Mouse (Mus musculus) forebrain, embryonic 13.5 days (tissue): Measurements from ENCODE around the gene Fam122a. TPM values are rescaled to one million over a fixed set of nuclear protein-coding genes. Genes with fewer than 3 reads are reported as not detected.
A peak's percentile ranks its signal among the peaks of the same experiment; 100 is the strongest.

Experiments
- ATAC-seq: fragments of 200-750 bp; cut with Nextera tagmentation; 2 replicates; pipeline ENCODE4 v1.8.0; 2017
- H3K27ac ChIP-seq: fragments of 300-500 bp; sonication (generic); 2 replicates; pipeline ENCODE4 v1.5.1; 2015; ENCODE audit warnings: inconsistent platforms, mild to moderate bottlenecking, moderate library complexity
- H3K27me3 ChIP-seq: fragments of 300-500 bp; sonication (generic); 2 replicates; pipeline ENCODE4 v1.6.1; 2015; ENCODE audit warnings: mild to moderate bottlenecking, inconsistent platforms
- H3K36me3 ChIP-seq: fragments of 300-500 bp; sonication (generic); 2 replicates; pipeline ENCODE4 v1.6.1; 2015; ENCODE audit warnings: mild to moderate bottlenecking, inconsistent platforms; ENCODE audit not compliant: poor library complexity, severe bottlenecking
- H3K4me1 ChIP-seq: fragments of 300-500 bp; sonication (generic); 2 replicates; pipeline ENCODE4 v1.6.1; 2015; ENCODE audit warnings: inconsistent platforms
- H3K4me2 ChIP-seq: fragments of 300-500 bp; sonication (generic); 2 replicates; pipeline ENCODE4 v1.6.1; 2015; ENCODE audit warnings: inconsistent platforms, mild to moderate bottlenecking, moderate library complexity
- H3K4me3 ChIP-seq: fragments of 300-500 bp; sonication (generic); 2 replicates; pipeline ENCODE4 v1.5.1; 2015; ENCODE audit warnings: mild to moderate bottlenecking, inconsistent platforms
- H3K9ac ChIP-seq: fragments of 300-500 bp; sonication (generic); 2 replicates; pipeline ENCODE4 v1.6.1; 2015; ENCODE audit warnings: mild to moderate bottlenecking, inconsistent platforms
- H3K9me3 ChIP-seq: fragments of 300-500 bp; sonication (generic); replicated peaks from 2 replicates; pipeline ENCODE4 v1.6.1; 2016; ENCODE audit warnings: inconsistent platforms
- WGBS: fragments of 180-500 bp; shearing (Covaris S2); methylation state at CpG from one replicate; pipeline ENCODE4 v1.1.7; 2015; 5-methylcytosine and 5-hydroxymethylcytosine counted together
- polyA plus RNA-seq: library from polyadenylated mRNA; unstranded; fragments of >200 nt; fragmentation: Nextera tagmentation; extraction: Ambion mirVana; gene quantifications from 2 replicates; pipeline ENCODE4 v1.2.1, GENCODE M21; 2015

The Fam122a gene
- polyA plus RNA-seq, 1 experiment from 2014 or later = 50.8 TPM

DNA sequence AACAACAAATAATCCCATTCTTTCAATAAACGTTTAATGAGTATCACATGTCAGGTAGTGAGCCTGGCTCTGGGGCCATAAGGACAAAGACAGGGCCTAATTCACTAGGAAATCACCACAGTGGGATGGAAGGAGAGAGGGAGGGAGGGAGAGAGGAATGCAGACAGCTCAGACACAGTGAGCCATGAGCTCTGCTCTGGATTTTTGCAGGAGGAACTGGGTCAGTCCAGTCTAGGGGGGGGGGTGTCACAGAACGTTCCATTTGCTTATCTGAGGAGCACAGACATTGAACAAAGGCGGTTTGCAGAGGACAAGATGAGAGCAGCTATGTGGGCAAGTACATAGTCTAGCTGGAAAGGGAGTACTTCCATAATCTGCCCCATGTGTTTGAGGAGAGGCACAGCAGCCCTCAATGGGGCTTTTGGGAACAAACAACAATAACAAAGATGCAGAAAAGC is 24.7 kb downstream of the Fam122a start:
- 13% methylated on average over 3 of the region's 3 CpGs for WGBS
- H3K27me3 ChIP-seq = no peaks in the 10 kb centered on the region
- no peaks in the 10 kb centered on the region for H3K36me3 ChIP-seq
- H3K27ac ChIP-seq = peak overlapping the region; percentile 73
- H3K4me1 ChIP-seq = peaks cover 27% of the 10 kb centered on the region
- ATAC-seq = peak; percentile 69
- no peak overlapping the region for H3K9ac ChIP-seq
- no peaks in the 10 kb centered on the region for H3K9me3 ChIP-seq
- no peak overlapping the region for H3K4me2 ChIP-seq
- H3K4me3 ChIP-seq = no peak overlapping the region

DNA sequence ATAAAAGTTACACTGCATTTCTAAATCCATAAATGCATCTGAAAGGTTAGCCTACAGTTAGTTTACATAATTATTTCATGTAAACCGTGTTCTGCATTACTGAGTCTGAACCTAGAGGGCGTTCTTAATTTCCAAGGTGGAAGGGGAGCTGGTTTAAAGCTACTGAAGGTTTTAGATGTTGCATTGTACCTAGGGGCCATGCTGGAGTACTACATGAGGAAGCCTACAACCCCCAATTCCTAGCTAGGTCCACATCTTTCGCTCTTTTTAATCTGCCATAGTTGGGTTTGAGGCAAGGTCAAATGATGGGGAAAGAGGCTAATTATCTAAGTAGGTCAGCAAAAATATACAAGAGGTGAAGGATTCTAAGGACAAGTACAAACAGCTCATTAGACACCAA is 25.5 kb downstream of the Fam122a start:
- Histone ChIP-seq H3K9me3 (no peaks in the 10 kb centered on the region), H3K36me3 (no peaks in the 10 kb centered on the region), H3K27me3 (no peaks in the 10 kb centered on the region), H3K9ac (no peak overlapping the region), H3K4me3 (no peak overlapping the region), H3K4me2 (no peak overlapping the region), H3K27ac (0 out of 2 replicates have a peak overlapping the region, but pooled peaks have one; percentile 55), H3K4me1 (peaks cover 27% of the 10 kb centered on the region)
- ATAC-seq = no peak
- WGBS = 81% methylated on average over 3 of the region's 3 CpGs

DNA sequence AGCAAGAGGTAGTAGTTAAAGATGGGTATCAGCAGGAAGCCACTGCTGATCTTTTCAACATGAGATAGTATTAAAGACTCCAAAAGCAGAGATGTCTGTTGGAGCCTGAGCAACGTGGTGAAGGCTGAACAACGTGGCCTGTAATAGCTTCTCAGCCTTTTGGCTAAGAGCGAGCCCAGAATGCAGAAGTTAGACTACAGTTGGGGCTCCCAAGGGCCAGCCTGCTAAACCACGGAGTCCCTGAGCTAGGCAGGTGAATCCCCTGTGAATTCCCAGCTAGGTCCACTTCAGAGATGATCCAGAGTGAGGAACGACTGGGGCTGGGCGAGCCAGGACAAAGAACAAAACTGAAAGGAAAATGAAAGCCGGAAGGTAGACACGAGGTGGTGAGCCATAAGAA is 26.4 kb downstream of the Fam122a start:
- Histone ChIP-seq H3K27me3 (no peaks in the 10 kb centered on the region), H3K27ac (no peak overlapping the region), H3K4me1 (peaks cover 24% of the 10 kb centered on the region), H3K9ac (no peak overlapping the region), H3K36me3 (no peaks in the 10 kb centered on the region), H3K4me3 (no peak overlapping the region), H3K9me3 (no peaks in the 10 kb centered on the region), H3K4me2 (no peak overlapping the region)
- 90% methylated on average over 8 of the region's 8 CpGs for WGBS
- no peak for ATAC-seq

DNA sequence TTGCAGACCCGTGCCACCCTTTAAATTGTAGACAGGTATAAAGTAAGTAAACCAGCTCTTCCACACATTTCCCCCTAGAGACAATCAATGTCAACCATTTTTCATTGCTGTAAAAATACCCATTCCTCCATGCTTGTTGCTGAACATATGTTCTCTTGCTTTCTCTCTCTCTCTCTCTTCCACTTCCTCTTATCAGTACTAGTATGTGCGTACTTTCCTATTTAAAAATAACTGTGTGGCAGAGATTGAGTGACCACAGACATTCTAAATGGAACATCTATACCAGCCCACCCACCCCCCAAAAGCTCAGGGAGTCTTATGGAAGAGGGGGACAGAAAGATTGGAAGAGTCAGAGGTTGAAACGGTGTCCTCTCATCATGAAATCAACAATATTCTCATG is 32.8 kb downstream of the Fam122a start:
- Histone ChIP-seq H3K9me3 (no peaks in the 10 kb centered on the region; the same call in 1 of the 2 replicates), H3K4me3 (no peak overlapping the region), H3K9ac (no peak overlapping the region), H3K36me3 (no peaks in the 10 kb centered on the region), H3K27me3 (no peaks in the 10 kb centered on the region), H3K4me1 (no peaks in the 10 kb centered on the region), H3K4me2 (no peak overlapping the region), H3K27ac (no peak overlapping the region)
- no peak for ATAC-seq
- 93% methylated on average over 3 of the region's 3 CpGs for WGBS

DNA sequence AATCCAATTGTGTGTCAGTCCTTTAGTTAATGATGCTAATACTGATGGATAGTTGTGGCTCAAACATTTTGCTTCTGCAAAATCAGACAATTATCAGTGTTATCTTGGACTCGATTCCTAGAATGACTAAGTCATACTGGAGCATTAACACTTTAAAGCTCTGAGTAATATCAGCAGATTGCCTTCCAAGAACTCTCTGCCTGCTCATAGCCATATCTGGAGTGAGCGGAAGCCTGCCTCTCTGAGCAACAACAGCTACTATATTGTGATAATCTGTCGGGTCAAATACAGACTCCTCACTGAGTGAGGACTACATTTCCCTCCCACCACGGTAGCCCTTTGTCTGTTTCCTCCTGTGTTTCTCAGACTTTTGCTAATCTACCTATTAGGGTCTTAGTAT is 37.4 kb downstream of the Fam122a start:
- ATAC-seq = no peak
- Histone ChIP-seq H3K9me3 (no peaks in the 10 kb centered on the region; the same call in 1 of the 2 replicates), H3K4me1 (no peaks in the 10 kb centered on the region), H3K4me2 (no peak overlapping the region), H3K27ac (no peak overlapping the region), H3K4me3 (no peak overlapping the region), H3K9ac (no peak overlapping the region), H3K36me3 (no peaks in the 10 kb centered on the region), H3K27me3 (no peaks in the 10 kb centered on the region)
- WGBS = 71% methylated on average over 4 of the region's 4 CpGs

DNA sequence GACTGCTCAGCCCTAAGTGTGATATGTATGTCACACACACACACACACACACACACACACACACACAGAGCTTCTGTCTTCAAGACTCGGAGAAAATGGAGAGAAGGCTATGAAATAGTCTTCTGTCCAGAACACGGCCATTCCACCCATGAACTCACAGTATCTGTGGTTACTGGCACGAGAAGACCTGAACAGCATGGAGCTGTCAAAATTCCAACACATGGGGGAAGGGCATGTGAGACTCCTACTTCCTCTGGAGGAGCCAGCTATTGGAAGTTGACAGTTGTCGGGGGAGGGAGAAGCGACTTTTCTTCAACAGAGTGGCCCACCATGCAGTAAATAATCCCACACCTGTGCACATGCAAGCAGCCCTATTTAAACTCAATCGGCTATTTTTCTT is 42.9 kb downstream of the Fam122a start:
- no peak for ATAC-seq
- H3K27me3 ChIP-seq = no peaks in the 10 kb centered on the region
- no peaks in the 10 kb centered on the region for H3K36me3 ChIP-seq
- H3K4me1 ChIP-seq = no peaks in the 10 kb centered on the region
- H3K9ac ChIP-seq = no peak overlapping the region
- H3K27ac ChIP-seq = no peak overlapping the region
- H3K4me3 ChIP-seq = no peak overlapping the region
- WGBS = 89% methylated on average over 6 of the region's 6 CpGs
- no peak overlapping the region for H3K4me2 ChIP-seq
- H3K9me3 ChIP-seq = no peaks in the 10 kb centered on the region

DNA sequence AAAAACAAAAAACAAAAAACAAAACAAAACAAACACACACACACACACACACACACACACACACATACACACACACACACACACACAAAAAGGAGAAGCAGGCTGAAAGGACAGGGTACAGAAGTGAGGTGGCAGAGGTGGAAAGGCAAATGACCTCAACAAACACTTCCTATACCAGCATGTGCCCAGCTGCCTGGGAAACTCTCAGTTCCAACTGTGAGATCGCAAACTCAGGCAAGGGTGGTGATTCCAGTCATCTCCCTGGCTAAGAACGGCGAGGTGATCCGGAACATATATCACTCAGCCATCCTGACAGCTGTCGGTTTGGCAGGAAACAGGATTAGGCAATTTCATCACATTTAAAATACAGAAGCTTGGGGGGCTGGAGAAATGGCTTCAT is 44.7 kb downstream of the Fam122a start:
- Histone ChIP-seq H3K4me3 (no peak overlapping the region), H3K9me3 (no peaks in the 10 kb centered on the region), H3K27ac (no peak overlapping the region), H3K36me3 (no peaks in the 10 kb centered on the region), H3K4me2 (no peak overlapping the region), H3K4me1 (no peaks in the 10 kb centered on the region), H3K9ac (no peak overlapping the region), H3K27me3 (no peaks in the 10 kb centered on the region)
- WGBS = 83% methylated on average over 5 of the region's 5 CpGs
- ATAC-seq = no peak

DNA sequence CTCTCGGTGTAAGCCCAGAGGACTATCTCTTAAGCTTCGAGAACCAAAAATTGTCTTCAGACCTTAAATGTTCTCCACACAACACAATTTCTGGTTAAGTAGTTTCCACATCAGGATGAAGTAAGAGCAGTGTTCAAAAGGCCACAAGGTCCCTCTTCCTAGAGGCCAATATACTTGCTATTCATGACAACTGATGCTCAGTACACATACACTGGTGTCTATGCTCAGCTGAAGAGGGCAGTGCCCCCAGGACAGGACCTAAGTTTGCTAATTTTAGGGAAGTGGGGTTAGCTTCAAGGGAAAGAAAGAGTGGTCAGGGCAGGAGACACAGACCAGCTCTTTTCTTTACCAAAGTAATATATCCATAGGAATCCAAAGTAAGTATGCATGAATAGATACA is 45.8 kb downstream of the Fam122a start:
- 93% methylated on average over 2 of the region's 2 CpGs for WGBS
- Histone ChIP-seq H3K36me3 (no peaks in the 10 kb centered on the region), H3K9ac (no peak overlapping the region)

DNA sequence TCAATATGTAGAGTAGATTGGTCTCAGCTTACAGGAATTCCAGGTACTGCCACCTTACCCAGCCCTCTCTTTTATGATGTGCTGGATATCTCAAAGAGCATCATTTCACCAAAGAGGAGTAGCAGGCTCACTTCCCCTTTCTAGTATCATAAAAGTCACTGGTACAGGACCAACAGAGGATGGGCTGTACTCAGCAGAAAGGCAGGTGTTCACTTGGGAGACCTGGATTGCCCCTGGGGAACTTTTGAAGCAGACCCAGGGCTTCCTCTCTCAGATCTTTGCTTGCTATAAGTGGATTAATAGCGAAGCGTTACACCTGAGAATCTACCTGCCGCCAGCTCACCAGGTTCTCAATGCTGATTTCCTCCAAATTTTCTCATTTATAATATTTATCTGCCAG is 49.1 kb downstream of the Fam122a start:
- H3K27me3 ChIP-seq = no peaks in the 10 kb centered on the region
- 92% methylated on average over 3 of the region's 3 CpGs for WGBS
- no peak overlapping the region for H3K4me3 ChIP-seq
- H3K4me1 ChIP-seq = no peaks in the 10 kb centered on the region
- H3K27ac ChIP-seq = no peak overlapping the region
- H3K36me3 ChIP-seq = no peaks in the 10 kb centered on the region
- no peak overlapping the region for H3K4me2 ChIP-seq
- H3K9ac ChIP-seq = no peak overlapping the region
- H3K9me3 ChIP-seq = no peaks in the 10 kb centered on the region
- no peak for ATAC-seq

More for the DNA sequence above, 45.8 kb downstream of the Fam122a start:
- no peaks in the 10 kb centered on the region for H3K9me3 ChIP-seq
- no peak overlapping the region for H3K4me3 ChIP-seq
- no peak overlapping the region for H3K4me2 ChIP-seq
- H3K27me3 ChIP-seq = no peaks in the 10 kb centered on the region
- no peaks in the 10 kb centered on the region for H3K4me1 ChIP-seq
- no peak for ATAC-seq
- H3K27ac ChIP-seq = no peak overlapping the region

DNA sequence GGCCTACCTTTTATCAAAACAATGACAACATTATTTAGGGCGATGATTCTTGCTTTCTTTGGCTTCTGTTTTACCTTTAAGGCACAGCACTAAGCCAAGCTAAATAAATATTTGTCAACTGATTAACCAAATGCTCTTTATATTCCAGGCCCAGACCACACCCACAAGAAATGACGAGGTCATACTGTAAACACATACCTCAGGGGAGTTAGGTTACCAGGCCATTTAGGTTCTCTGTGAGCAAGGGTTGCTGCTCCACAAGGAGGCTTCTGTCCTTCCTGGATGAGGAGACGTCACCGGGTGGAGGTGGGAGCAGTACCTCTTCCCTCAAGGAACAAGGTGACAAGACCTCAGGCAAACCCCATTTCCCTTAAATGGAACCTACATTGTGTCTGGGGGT is 49.9 kb downstream of the Fam122a start:
- no peak overlapping the region for H3K4me2 ChIP-seq
- no peaks in the 10 kb centered on the region for H3K27me3 ChIP-seq
- no peak overlapping the region for H3K27ac ChIP-seq
- no peak overlapping the region for H3K9ac ChIP-seq
- no peaks in the 10 kb centered on the region for H3K4me1 ChIP-seq
- no peaks in the 10 kb centered on the region for H3K36me3 ChIP-seq
- no peak overlapping the region for H3K4me3 ChIP-seq
- 79% methylated on average over 4 of the region's 4 CpGs for WGBS
- H3K9me3 ChIP-seq = no peaks in the 10 kb centered on the region
- no peak for ATAC-seq

DNA sequence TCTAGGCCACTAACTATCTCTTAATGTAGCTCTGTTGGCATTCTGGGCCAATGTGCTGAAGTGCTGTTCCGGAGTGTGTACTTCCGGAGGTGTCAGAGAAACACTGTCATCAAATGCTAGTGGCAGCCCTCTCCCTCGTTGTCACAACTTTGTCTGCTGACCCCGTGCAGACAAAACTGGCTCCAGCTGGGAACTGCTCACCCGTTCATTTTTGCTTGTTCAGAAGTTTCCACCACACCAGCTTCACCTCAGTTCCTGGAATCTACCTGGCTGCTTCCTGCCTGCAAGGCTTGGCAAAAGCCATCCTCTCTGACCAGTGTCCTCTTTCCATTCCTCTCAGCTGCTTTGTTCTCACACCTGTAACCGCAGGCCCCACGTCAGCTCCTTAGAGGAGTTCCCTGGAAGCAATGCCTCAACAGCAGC is 50.4 kb downstream of the Fam122a start:
- Histone ChIP-seq H3K27me3 (no peaks in the 10 kb centered on the region), H3K4me3 (no peak overlapping the region), H3K36me3 (no peaks in the 10 kb centered on the region), H3K27ac (no peak overlapping the region), H3K9me3 (no peaks in the 10 kb centered on the region), H3K4me1 (no peaks in the 10 kb centered on the region), H3K9ac (no peak overlapping the region), H3K4me2 (no peak overlapping the region)
- ATAC-seq = no peak
- 95% methylated on average over 7 of the region's 7 CpGs for WGBS
